Mouse (Mus musculus): Measurements from ENCODE around the gene Sf3b1.

The Sf3b1 gene

DNA sequence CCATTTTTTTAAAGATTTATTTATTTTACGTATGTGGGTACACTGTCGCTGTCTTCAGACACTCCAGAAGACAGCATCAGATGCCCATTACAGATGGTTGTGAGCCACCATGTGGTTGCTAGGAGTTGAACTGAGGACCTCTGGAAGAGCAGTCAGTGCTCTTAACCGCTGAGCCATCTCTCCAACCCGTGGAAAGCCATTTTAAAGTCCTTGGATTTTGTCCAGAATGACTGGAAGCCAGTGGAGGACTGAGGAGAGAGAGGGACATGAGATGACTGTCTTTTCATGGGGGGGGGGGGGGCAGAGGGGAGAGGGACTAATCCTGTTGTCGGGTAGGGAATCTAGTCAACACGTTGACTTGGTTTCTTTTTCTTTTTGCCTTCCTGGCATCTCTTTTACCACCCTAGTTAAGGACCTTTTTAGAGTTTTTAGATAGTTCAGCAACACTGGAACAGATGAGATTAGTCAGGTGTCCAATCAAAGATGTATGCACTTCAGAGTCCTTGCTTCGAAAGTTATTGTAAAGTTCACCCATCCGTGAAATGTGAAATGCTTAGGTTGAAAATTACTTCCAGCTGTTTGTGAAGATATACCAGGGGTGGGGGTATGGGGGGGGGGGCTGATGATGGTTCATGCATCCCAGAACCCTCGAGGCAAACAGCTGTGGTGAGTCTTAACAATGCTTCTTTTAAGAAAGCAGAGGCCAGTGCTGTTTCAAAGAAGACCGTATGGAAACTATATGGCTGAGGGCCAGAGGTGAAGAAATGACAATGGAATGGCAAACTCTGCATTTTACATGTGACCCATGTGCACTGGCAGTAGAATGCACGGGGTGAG, 61.9 kb downstream of the Sf3b1 start:
- in situ Hi-C loops (cut with MboI; ENCODE audit: unreplicated experiment in 2 of 2), result loop anchor here (25.0 kb wide), 2 partner anchors 1028 to 1928 kb away; no protein-coding TSS in a partner anchor

DNA sequence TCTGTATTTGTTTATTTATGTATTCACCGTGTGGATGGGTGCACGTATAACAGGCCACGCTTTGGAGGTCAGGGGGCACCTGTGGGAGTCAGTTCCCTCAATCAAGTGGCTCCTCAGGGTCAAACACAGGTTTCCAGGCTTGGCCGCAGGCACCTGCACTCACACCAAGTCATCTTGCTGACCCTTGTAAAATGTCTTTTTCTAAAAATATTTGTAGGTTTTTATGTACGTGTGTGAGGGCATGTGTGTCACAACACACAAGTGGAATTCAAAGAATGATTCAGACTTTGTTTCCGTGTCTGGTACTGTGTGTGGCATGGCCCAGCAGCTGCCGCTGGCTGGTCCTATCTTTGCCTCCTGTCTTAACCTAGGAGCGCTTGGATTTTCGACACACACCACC, 65.6 kb downstream of the Sf3b1 start:
- in situ Hi-C loops (cut with MboI; ENCODE audit: unreplicated experiment in 2 of 2), result loop anchor here (25.0 kb wide), 2 partner anchors 1024 to 1924 kb away; no protein-coding TSS in a partner anchor

- in situ Hi-C loops (cut with MboI; ENCODE audit: unreplicated experiment in 2 of 2), result loop anchor here (25.0 kb wide), 2 partner anchors 1023 to 1923 kb away; no protein-coding TSS in a partner anchor
Observed at GRCm38 (mm10) chr1:54960613-54961165, 66.6 kb downstream of the Sf3b1 start.

DNA sequence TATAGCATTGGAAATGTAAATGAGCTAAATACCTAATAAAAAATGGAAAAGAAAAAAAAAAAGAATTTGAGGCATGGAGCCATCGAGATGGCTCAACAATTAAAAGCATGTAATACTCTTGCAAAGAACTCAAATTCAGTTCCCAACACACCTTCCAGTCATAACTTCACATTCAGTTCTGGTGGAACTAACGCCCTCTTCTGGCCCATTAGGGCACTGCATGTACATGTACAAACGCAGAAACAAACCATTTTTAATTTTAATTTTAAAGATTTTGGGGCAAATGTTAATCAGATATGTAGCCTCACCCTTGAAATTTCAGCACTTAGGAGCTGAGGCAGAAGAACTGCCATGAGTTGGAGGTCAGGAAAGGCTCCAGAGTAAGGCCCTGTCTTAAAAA, 68.8 kb downstream of the Sf3b1 start:
- in situ Hi-C loops (cut with MboI; ENCODE audit: unreplicated experiment in 2 of 2), result loop anchor here (25.0 kb wide), 2 partner anchors 1021 to 1921 kb away; no protein-coding TSS in a partner anchor

- in situ Hi-C loops (cut with MboI; ENCODE audit: unreplicated experiment in 2 of 2), result loop anchor here (25.0 kb wide), 2 partner anchors 1020 to 1920 kb away; no protein-coding TSS in a partner anchor
Observed at GRCm38 (mm10) chr1:54956995-54957394, 70.3 kb downstream of the Sf3b1 start.

GRCm38 (mm10) chr1:54954856-54955255, 72.4 kb downstream of the Sf3b1 start:
- in situ Hi-C loops (cut with MboI; ENCODE audit: unreplicated experiment in 2 of 2), result loop anchor here (25.0 kb wide), 2 partner anchors 1018 to 1918 kb away; no protein-coding TSS in a partner anchor

DNA sequence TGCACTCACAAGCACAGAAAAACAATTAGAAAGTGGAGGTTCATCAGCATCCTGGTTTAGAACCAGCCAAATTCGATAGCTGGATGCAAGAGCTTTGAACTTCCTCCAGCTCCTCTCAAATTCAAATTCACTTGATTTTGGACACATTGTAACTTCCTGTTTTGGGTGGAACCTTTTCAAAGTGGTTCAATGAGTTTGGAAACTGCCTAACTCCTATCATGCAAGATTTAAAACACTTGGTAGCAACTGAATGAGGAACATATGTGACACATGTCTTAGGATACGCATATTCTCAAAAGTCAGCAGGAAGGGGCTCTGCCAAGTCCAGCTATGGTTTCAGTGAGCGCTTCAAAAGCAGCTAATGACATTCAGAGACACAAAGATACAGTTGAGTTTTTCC, 82.6 kb downstream of the Sf3b1 start:
- in situ Hi-C loops (cut with MboI; ENCODE audit: unreplicated experiment in 2 of 2), result no loop called here

DNA sequence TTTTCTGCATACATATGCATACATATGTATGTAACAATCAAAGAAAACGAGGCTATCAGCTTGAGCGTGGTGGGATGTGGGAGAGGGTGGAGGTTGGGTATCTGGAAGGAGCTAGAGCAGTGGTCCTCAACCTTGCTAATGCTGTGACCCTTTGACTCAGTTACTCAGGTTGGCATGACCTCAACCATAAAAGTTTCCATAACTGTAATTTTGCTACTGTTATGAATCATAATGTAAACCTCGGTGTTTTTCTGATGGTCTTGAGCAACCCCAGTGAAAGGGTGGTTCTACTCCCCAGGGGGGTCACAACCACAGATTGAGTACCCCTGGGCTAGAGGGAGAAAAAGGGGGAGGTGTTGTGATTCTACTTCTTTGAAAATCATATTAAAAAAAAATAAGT, 91.8 kb downstream of the Sf3b1 start:
- in situ Hi-C loops (cut with MboI; ENCODE audit: unreplicated experiment in 2 of 2), result no loop called here
